Mouse (Mus musculus): ENCODE results near the gene Phlpp1. TPM values are rescaled to one million over a fixed set of nuclear protein-coding genes. Genes with fewer than 3 reads are reported as not detected.

Gene Phlpp1
- total and polyA plus RNA-seq, 3 experiments, result 14.8 to 38.4 (median 20.9) TPM

Other genes with a start within 250 kb of the Phlpp1 start
- gene Zcchc2, start 181.3 kb upstream of the Phlpp1 start, total RNA-seq (2012; rRNA removed), result 7.8 TPM in 2 replicates
- 6.7 and 6.8 TPM in 2 replicates for gene Zcchc2, start 181.3 kb upstream of the Phlpp1 start, total RNA-seq (2014; rRNA removed)
- gene Zcchc2, start 181.3 kb upstream of the Phlpp1 start, polyA plus RNA-seq (2012; ENCODE audit: insufficient read length, low read depth), result 10.5 and 12.6 TPM in 2 replicates

Data from CH12.LX (cell line).